Mouse (Mus musculus) thymus, postnatal 10 days (tissue): Measurements from ENCODE around the gene Enc1.

Experiments
- DNase-seq, 2 experiments: peaks; one replicate each; pipeline ENCODE4 v3.0.0; 2021; ENCODE audit warnings: low spot score in 2 of 2

The Enc1 gene

DNA sequence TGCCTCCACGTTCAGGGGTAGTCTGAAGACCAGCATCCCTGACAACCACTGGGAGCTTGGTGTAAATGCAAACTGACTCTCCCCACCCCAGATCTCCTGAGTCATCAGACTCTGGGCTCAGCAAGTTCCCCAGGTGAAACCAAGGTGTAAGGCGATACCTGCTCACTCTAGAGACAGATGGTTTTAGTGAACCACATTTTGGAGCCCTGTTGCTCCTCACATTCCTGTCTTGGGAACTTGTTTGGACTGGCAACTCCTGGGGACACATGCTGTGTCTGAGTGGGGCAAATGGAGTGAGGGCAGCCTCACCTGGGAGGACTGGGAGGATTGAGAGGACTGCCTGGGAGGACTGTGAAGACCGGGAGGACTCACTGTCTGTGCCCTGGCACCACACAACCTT lies 13.1 kb upstream of the Enc1 start:
- DNase-seq, result no peak

GRCm38 (mm10) chr13:97230101-97230500 lies 10.8 kb upstream of the Enc1 start:
- no peak for DNase-seq

GRCm38 (mm10) chr13:97233092-97233491 lies 7.8 kb upstream of the Enc1 start:
- DNase-seq, result peak in 1 of 2 experiments; percentile 26

DNA sequence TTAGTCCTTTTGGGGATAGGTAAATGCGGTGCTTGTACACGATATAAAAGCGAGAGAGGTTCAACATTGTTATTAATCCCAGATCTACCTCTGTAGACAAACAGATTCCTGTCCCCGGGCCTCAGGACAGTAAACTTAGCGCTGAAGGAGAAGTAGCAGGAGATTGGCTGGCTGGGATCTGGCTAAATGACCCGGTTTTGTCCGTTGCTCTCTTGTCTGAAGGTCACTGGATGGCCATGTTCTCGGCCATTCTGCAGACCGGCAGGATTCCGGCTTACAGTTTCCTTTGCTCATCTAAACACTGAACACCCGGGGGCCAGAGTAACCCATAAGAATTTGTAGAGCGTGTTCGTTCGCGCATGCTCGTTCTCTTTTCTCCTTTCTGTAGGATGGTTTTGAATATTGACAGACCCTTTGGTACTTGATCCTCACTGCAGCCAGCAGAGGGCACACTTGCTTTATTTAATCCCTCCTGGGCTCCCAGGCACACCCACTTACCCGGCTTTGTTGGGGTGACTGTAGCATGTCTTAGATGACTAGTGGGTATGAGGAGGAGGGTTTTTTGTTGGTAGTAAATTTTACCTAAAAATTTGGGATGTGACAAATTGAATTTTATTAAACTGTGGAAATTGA lies 6.0 kb upstream of the Enc1 start:
- DNase-seq, result peak; percentile 74 to 88

DNA sequence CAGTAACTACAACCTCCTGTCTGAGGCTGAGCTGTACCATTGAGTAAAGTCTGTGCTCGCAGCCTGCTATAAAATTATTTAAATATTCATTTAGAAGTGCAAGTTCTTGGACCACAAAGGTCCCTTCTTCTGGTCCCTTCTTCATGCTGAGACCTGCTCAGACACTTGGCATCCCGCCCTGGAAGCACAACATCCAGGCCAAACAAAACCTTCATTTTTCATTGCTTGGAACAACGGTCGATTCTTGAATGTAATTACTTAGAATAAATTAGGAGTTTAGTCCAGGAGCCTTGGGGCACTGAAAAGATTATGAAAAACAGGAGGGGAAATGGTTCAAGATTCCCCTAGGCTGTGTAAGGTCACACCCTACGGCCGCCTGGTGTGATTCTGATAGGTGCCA lies 5.0 kb upstream of the Enc1 start:
- no peak for DNase-seq

GRCm38 (mm10) chr13:97237700-97238099 lies 3.2 kb upstream of the Enc1 start:
- no peak for DNase-seq

DNA sequence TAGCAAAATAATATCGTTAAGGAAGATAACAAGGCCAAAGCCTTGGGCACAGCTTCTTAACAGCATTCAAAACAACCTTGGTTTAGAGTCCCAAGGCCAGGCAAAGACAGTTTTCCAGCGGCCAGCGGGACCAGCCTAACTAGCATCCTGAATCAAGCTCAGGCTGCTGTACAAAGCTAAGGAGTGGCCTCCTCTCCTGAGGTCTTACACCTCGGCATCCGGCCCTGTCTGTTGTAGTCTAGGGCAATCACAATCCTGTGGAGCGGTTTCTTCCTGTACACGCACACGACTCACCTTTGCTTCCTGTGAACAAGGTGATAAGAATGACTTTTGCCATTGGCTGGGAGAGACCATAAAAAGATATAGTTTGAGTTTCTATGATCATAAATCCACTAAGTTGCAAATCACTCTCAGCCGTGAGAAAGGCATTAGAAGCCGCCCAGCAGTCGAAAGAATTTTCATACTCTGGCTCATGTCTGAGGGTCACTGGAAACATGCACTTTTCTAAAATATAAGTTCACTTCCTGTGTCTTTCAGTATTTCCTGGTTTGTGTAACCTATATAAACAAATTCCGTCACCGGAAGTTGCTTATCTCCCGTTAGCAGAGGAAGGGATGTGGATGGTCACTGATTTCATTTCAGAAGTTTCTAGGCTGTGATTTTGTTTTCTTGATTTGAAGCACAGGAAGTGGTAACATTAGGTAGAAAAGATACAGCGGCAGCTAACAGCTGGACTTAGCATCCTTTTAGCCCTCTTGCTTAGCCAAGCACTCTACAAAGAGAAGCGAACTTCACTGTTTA lies 2.5 kb upstream of the Enc1 start:
- DNase-seq, result no peak

GRCm38 (mm10) chr13:97239343-97240180 lies 1.3 kb upstream of the Enc1 start:
- no peak for DNase-seq

DNA sequence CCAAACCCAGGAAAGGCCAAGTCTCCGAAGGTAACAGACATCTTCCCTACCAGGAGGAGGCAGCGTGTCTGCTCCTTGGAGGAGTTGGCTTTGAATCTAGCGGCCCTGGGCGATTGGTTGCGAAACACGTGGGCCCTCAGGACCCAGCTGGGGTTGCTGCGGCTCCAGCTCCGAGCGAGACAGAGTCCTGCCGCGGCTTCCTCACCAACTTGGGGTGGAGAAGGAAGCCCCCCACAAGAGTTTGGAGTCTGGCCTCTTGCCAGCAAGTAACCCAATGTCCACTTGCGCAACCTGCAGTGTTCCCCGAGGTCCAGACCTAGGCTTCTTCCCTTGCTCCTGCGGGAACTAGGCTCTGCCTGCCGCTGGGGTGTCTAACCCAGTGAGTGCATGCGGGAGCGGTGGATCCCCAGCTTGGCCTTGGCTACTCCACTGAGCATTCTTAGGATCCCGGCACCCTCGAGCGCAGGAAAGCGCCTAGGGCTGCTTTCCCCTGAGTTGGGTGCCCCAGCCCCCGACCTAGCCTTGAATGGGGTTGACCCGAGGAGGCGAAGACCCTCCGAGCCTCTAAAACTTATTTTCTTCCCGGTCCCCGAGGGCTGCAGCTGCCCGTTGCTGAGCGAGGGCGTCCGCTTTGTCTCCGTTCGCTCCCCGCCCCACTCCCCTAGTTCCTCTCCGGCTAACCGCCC lies 483 bp upstream of the Enc1 start:
- peak; percentile 57 to 60 for DNase-seq

- no peak for DNase-seq
These were observed 929 bp downstream of the Enc1 start for GRCm38 (mm10) chr13:97241787-97242280.

DNA sequence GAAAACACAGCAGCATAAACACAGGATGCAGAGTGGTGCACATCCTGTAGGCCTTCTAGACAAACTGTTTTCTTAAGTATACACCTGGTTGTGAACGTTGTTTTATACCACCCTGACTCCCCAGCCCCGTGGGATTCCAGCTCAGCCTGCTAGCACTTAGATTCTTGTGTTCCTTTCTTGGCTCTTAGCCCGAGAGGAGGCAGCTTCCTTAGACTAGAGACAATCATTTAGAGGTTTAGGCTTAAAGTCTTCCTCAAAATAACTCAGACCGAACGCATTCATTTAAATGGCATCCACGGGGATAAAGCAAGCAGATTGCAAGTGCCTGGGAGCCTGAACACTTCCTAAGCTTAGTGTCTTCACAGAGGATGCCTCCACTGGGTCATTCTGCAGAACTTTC lies 1.8 kb downstream of the Enc1 start:
- DNase-seq, result peak in 1 of 2 experiments; percentile 19

DNA sequence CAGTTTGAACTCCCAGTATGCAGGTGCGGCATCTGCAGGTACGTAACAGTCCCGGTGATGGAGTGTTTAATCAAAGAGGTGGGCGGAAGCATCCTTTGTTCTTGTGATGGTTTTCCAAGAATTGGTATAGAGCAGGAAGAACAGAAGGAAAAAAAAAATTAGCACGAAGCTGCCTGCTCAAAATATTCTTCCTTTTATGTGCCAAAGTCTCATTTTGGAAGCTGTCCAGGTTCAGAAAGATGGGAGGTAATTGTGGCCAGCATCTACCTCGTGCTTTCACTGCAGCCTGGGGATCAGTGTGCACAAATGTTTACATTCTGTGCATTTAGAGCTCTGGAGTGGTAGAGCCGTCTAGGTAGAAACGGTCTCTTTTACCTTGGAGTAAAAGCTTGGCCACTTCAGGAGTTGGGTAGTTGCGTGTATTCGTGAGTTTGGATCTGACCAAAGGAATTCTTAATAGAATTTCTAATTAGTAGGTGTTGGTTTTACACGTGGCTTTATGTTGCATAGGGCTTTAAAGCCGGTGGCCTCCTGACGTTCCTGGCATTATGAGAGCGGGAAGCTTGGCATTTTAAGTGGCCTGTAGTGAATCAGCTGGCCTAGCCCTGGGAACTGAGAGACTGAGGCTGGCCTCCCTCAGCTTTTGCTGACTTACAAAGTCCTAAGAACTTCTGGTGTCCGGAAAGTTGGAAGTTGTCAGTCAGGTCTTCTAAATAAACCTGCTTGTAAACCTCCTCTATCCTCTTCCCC lies 3.2 kb downstream of the Enc1 start:
- DNase-seq, result no peak

GRCm38 (mm10) chr13:97244712-97245105 lies 3.8 kb downstream of the Enc1 start:
- no peak for DNase-seq

- no peak for DNase-seq
These were observed 4.3 kb downstream of the Enc1 start for GRCm38 (mm10) chr13:97245157-97245556.

- DNase-seq, result no peak
These were observed 5.3 kb downstream of the Enc1 start for GRCm38 (mm10) chr13:97246217-97246616.

GRCm38 (mm10) chr13:97247754-97248153 lies 6.8 kb downstream of the Enc1 start:
- DNase-seq, result no peak

GRCm38 (mm10) chr13:97249051-97249461 lies 8.2 kb downstream of the Enc1 start:
- DNase-seq, result no peak

DNA sequence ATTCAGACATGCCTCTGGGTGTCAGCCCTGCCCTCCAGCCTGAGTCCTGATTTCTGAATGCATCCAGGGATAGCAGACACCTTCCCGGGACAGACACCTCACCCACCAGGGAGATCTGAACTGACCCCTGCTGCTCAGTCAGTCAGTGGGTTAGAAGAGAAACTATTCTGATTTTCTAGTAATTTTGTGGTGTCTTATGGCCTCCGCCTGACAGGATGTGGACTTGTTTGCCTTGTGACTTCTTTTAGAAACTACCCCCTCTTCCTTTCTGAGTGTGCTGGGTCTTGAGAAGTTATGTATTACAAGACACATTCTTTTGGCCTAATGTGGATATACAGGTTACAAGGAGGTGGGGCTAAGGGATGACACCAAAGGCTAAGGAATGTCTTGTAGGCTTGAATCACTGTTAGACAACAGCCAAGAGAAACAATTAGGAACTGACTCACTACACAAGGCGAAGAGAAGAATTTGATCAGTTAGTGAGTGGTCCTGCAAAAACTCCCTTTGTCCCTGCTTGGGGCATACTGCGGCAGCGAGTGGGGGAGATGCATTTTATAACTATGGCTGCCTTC lies 8.7 kb downstream of the Enc1 start:
- no peak for DNase-seq

GRCm38 (mm10) chr13:97250148-97250547 lies 9.2 kb downstream of the Enc1 start:
- DNase-seq, result no peak

GRCm38 (mm10) chr13:97250551-97251380 lies 9.9 kb downstream of the Enc1 start:
- no peak for DNase-seq
